Mouse (Mus musculus) erythroblast, embryonic 14.5 days (primary cell): ENCODE results near the gene Olfr706. TPM values are rescaled to one million over a fixed set of nuclear protein-coding genes. Genes with fewer than 3 reads are reported as not detected.
"Not testable (repeated sequence)": the region's sequence is repeated elsewhere in the genome, so short reads cannot be mapped to it uniquely, and the experiment has no call there.

Source experiments
- H3K27me3 ChIP-seq: 2 replicates; pipeline ENCODE4 v1.6.1; 2012; ENCODE audit warnings: inconsistent platforms; ENCODE audit not compliant: control insufficient read depth
- H3K36me3 ChIP-seq: 2 replicates; pipeline ENCODE4 v1.6.1; 2012; ENCODE audit warnings: mild to moderate bottlenecking, inconsistent platforms; ENCODE audit not compliant: control insufficient read depth
- H3K4me1 ChIP-seq: 2 replicates; pipeline ENCODE4 v1.6.1; 2012; ENCODE audit warnings: inconsistent platforms; ENCODE audit not compliant: control insufficient read depth
- H3K4me3 ChIP-seq: replicated peaks from 2 replicates; pipeline ENCODE3; 2012; ENCODE audit warnings: moderate library complexity, mild to moderate bottlenecking, inconsistent platforms
- H3K9me3 ChIP-seq: 2 replicates; pipeline ENCODE4 v1.6.1; 2012; ENCODE audit warnings: low read length, inconsistent platforms, mixed read lengths; ENCODE audit not compliant: control insufficient read depth
- GATA1 ChIP-seq: IDR thresholded peaks from 2 replicates; pipeline ENCODE4 v1.6.1; 2012; ENCODE audit warnings: low read length, inconsistent platforms, mixed read lengths
- TAL1 ChIP-seq: IDR thresholded peaks from 3 replicates; pipeline ENCODE4 v1.6.1; 2012; ENCODE audit warnings: low read length, inconsistent platforms, mixed read lengths
- polyA plus RNA-seq: library from polyadenylated mRNA; stranded (reverse); fragments of >175 nt; gene quantifications from 2 replicates; pipeline ENCODE4 v1.2.3, GENCODE M21; 2012

Gene Olfr706
- polyA plus RNA-seq, result not detected in 2 replicates

- Histone ChIP-seq H3K9me3 (no peaks in the 10 kb centered on the region; the same call in 1 of the 2 replicates), H3K4me3 (no peak within 1 kb of the TSS), H3K27me3 (no peaks in the 10 kb centered on the region), H3K36me3 (no peaks in the 10 kb centered on the region), H3K4me1 (no peaks in the 10 kb centered on the region)
- TF ChIP-seq GATA1 (no peak), TAL1 (no peak)
These were observed at the start of gene Olfr706 for GRCm38 (mm10) chr7:106888062-106888461. TSS of gene Olfr706 (minus strand) at chr7:106888162.

- Histone ChIP-seq H3K4me1 (no peaks in the 10 kb centered on the region), H3K4me3 (no peak within 1 kb of the TSS), H3K36me3 (no peaks in the 10 kb centered on the region), H3K9me3 (no peaks in the 10 kb centered on the region), H3K27me3 (no peaks in the 10 kb centered on the region)
- no peak for TF ChIP-seq GATA1
- no peak for TF ChIP-seq TAL1
These were observed 44.2 kb upstream of the Olfr706 start, which contains the start of gene Olfr709-ps1 for GRCm38 (mm10) chr7:106932119-106932518. TSS of gene Olfr709-ps1 (minus strand) at chr7:106932219.

DNA sequence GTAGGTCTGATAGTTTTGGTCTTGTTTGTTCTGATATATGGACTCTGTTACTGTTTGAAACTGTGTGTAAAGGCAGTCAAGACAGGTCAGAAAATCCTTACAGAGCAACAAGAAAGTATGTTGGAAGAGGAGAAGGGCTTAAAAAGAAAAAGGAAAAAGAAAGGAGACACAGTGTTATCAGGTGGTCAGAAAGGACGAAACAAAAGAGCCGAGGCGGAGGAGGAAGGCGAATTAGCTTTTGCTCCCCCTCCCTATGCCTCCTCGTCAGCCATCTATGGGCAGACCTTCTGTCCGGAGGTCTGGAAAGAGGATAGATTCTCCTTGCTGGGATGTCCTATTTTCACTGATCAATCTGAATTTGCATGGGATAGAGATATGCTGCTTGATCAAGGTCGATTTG is 33.0 kb upstream of the Olfr706 start:
- H3K27me3 ChIP-seq, H3K4me3 ChIP-seq, H3K36me3 ChIP-seq, H3K4me1 ChIP-seq, H3K9me3 ChIP-seq: not testable (repeated sequence)

DNA sequence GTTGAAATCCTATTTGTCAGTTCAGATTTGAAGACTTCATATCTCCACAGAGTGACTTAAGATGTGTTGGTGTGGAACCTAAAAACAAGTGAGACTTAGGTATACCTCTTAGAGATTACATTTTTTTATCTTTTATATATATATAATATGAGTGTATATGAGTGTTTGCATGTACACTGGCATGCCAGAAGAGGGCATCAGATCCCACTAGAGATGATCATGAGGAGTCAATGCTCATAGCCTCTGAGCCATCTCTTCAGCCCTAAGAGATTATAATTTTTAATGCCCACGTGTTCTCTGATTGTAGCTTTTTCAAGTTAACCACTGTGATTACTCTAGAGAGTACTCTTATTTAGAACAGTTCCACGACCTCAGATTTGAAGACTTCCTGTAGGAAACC is 19.7 kb upstream of the Olfr706 start, which contains the start of gene Olfr1532-ps1:
Gene Olfr1532-ps1, plus strand, starts transcription at position 326 of the 400 bp plus-strand sequence.
- TF ChIP-seq TAL1 (no peak), GATA1 (no peak)
- H3K9me3 ChIP-seq, result no peaks in the 10 kb centered on the region
- H3K4me1 ChIP-seq, result no peaks in the 10 kb centered on the region
- H3K36me3 ChIP-seq, result no peaks in the 10 kb centered on the region
- H3K27me3 ChIP-seq, result no peaks in the 10 kb centered on the region
- no peak within 1 kb of the TSS for H3K4me3 ChIP-seq

DNA sequence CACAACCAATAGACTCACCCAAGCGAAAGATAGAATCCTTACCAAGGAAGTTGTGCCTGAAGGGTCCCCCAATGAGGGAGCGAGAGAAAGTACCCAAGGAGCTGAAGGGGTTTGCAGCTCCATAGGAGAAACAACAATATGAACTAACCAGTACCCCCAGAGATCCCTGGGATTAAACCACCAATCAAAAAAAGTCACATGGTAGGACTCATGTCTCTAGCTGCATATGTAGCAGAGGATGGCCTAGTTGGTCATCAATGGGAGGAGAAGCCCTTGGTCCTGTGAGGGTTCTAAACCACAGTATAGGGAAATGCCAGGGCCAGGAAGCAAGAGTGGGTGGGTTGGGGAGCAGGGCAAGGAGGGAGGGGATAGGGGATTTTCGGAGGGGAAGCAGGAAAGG is 13.2 kb upstream of the Olfr706 start, which contains the start of gene Olfr707:
Gene Olfr707, minus strand, starts transcription at position 101 of the 400 bp plus-strand sequence.
- H3K27me3 ChIP-seq, H3K9me3 ChIP-seq, H3K36me3 ChIP-seq, H3K4me3 ChIP-seq, H3K4me1 ChIP-seq: not testable (repeated sequence)

DNA sequence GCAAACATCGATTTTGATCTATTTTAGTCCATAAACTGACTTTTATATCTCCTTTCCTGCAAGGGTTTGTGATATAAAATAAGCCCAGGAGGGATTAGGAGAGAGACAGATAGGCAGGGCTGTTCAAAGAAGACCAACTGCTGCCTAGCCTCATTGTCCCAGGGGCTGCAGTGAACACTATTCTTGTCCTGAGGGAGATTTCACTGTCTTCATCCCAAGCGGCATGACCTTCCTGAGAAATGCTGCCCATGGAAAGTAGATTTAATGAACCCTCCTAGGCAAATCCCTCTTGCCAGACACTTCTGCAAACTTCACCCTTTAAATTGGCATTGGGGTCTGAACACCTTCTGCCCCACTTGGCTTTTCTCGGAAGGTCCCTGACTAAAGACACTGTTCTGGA is 11.2 kb downstream of the Olfr706 start, which contains the start of gene Olfr705:
Gene Olfr705, minus strand, starts transcription at position 101 of the 400 bp plus-strand sequence.
- no peaks in the 10 kb centered on the region for H3K27me3 ChIP-seq
- H3K4me3 ChIP-seq, result no peak within 1 kb of the TSS
- no peak for TF ChIP-seq TAL1
- no peak for TF ChIP-seq GATA1
- H3K9me3 ChIP-seq, result no peaks in the 10 kb centered on the region
- H3K36me3 ChIP-seq, result no peaks in the 10 kb centered on the region
- H3K4me1 ChIP-seq, result no peaks in the 10 kb centered on the region

- Histone ChIP-seq H3K9me3 (no peaks in the 10 kb centered on the region), H3K4me3 (no peak within 1 kb of the TSS), H3K36me3 (no peaks in the 10 kb centered on the region), H3K27me3 (no peaks in the 10 kb centered on the region), H3K4me1 (no peaks in the 10 kb centered on the region)
- TF ChIP-seq TAL1 (no peak), GATA1 (no peak)
These were observed 25.1 kb downstream of the Olfr706 start, which contains the start of gene Olfr704 for GRCm38 (mm10) chr7:106862885-106863284. TSS of gene Olfr704 (plus strand) at chr7:106863185.

GRCm38 (mm10) chr7:106843060-106843459 is 44.9 kb downstream of the Olfr706 start, which contains the start of gene Olfr703:
TSS of gene Olfr703 (plus strand) at chr7:106843360.
- Histone ChIP-seq H3K36me3 (no peaks in the 10 kb centered on the region), H3K27me3 (no peaks in the 10 kb centered on the region), H3K4me3 (no peak within 1 kb of the TSS), H3K4me1 (no peaks in the 10 kb centered on the region), H3K9me3 (no peaks in the 10 kb centered on the region)
- no peak for TF ChIP-seq TAL1
- no peak for TF ChIP-seq GATA1

GRCm38 (mm10) chr7:106833793-106834192 is 54.2 kb downstream of the Olfr706 start, which contains the start of gene Olfr702:
TSS of gene Olfr702 (minus strand) at chr7:106833893.
- Histone ChIP-seq H3K4me3 (no peak within 1 kb of the TSS), H3K36me3 (no peaks in the 10 kb centered on the region), H3K27me3 (no peaks in the 10 kb centered on the region), H3K9me3 (no peaks in the 10 kb centered on the region), H3K4me1 (no peaks in the 10 kb centered on the region)
- TF ChIP-seq TAL1, result no peak
- no peak for TF ChIP-seq GATA1

Other genes with a start within 250 kb of the Olfr706 start
- gene Olfr693, start 207.6 kb downstream of the Olfr706 start, polyA plus RNA-seq, result not detected in 2 replicates
- gene Olfr694, start 196.3 kb downstream of the Olfr706 start, polyA plus RNA-seq, result not detected in 2 replicates
- not detected in 2 replicates for gene Olfr695, start 171.8 kb downstream of the Olfr706 start, polyA plus RNA-seq
- not detected in 2 replicates for gene Olfr697, start 145.7 kb downstream of the Olfr706 start, polyA plus RNA-seq
- not detected in 2 replicates for gene Olfr698, start 132.8 kb downstream of the Olfr706 start, polyA plus RNA-seq
- gene Olfr699, start 95.0 kb downstream of the Olfr706 start, polyA plus RNA-seq, result not detected in 2 replicates
- gene Olfr700, start 79.3 kb downstream of the Olfr706 start, polyA plus RNA-seq, result not detected in 2 replicates
- gene Olfr701, start 74.0 kb downstream of the Olfr706 start, polyA plus RNA-seq, result 0.01 TPM in 1 of 2 replicates, not detected in the other
- gene Olfr702, start 54.3 kb downstream of the Olfr706 start, polyA plus RNA-seq, result not detected in 2 replicates
- not detected in 2 replicates for gene Olfr703, start 44.8 kb downstream of the Olfr706 start, polyA plus RNA-seq
- not detected in 2 replicates for gene Olfr704, start 25.0 kb downstream of the Olfr706 start, polyA plus RNA-seq
- gene Olfr705, start 11.3 kb downstream of the Olfr706 start, polyA plus RNA-seq, result 0.01 TPM in 1 of 2 replicates, not detected in the other
- gene Olfr707, start 13.1 kb upstream of the Olfr706 start, polyA plus RNA-seq, result not detected in 2 replicates
- 0.02 TPM in 1 of 2 replicates, not detected in the other for gene Olfr1532-ps1, start 19.8 kb upstream of the Olfr706 start, polyA plus RNA-seq
- not detected in 2 replicates for gene Olfr709-ps1, start 44.1 kb upstream of the Olfr706 start, polyA plus RNA-seq
- gene Olfr710, start 60.1 kb upstream of the Olfr706 start, polyA plus RNA-seq, result not detected in 2 replicates
- gene Olfr6, start 75.8 kb upstream of the Olfr706 start, polyA plus RNA-seq, result 0.01 TPM in 1 of 2 replicates, not detected in the other
- 0.02 TPM in 1 of 2 replicates, not detected in the other for gene Olfr711, start 87.3 kb upstream of the Olfr706 start, polyA plus RNA-seq
- not detected in 2 replicates for gene Olfr2, start 117.9 kb upstream of the Olfr706 start, polyA plus RNA-seq
- gene Olfr713, start 143.0 kb upstream of the Olfr706 start, polyA plus RNA-seq, result not detected in 2 replicates
- not detected in 2 replicates for gene Olfr714, start 182.8 kb upstream of the Olfr706 start, polyA plus RNA-seq
- not detected in 2 replicates for gene Olfr17, start 205.1 kb upstream of the Olfr706 start, polyA plus RNA-seq
- not detected in 2 replicates for gene Olfr715b, start 222.2 kb upstream of the Olfr706 start, polyA plus RNA-seq
- gene Olfr715, start 242.9 kb upstream of the Olfr706 start, polyA plus RNA-seq, result not detected in 2 replicates